Mouse (Mus musculus) forebrain, embryonic 11.5 days (tissue): ENCODE data around the gene Sys1. TPM values are rescaled to one million over a fixed set of nuclear protein-coding genes. Genes with fewer than 3 reads are reported as not detected.

Experiments used
- ATAC-seq: fragments of 200-750 bp; cut with Nextera tagmentation; replicated peaks from 2 replicates; pipeline ENCODE4 v1.8.0; 2017; ENCODE audit warnings: moderate TSS enrichment; ENCODE audit not compliant: low FRiP score
- DNase-seq: peaks from one replicate; pipeline ENCODE4 v3.0.0-alpha.2; 2017; ENCODE audit warnings: low spot score
- H3K27ac ChIP-seq: fragments of 300-500 bp; sonication (generic); 2 replicates; pipeline ENCODE4 v1.5.1; 2014; ENCODE audit warnings: low read depth, low read length
- H3K27me3 ChIP-seq: fragments of 300-500 bp; sonication (generic); 2 replicates; pipeline ENCODE4 v1.6.1; 2014; ENCODE audit warnings: mild to moderate bottlenecking, low read length, mixed read lengths; ENCODE audit not compliant: control insufficient read depth, insufficient read depth
- H3K36me3 ChIP-seq: fragments of 300-500 bp; sonication (generic); 2 replicates; pipeline ENCODE4 v1.6.1; 2014; ENCODE audit warnings: mild to moderate bottlenecking, low read length, moderate library complexity, mixed read lengths; ENCODE audit not compliant: control insufficient read depth, insufficient read depth
- H3K4me1 ChIP-seq: fragments of 300-500 bp; sonication (generic); replicated peaks from 2 replicates; pipeline ENCODE4 v1.6.1; 2014; ENCODE audit warnings: low read length, mixed read lengths; ENCODE audit not compliant: control insufficient read depth, insufficient read depth
- H3K4me2 ChIP-seq: fragments of 300-500 bp; sonication (generic); 2 replicates; pipeline ENCODE4 v1.6.1; 2014; ENCODE audit warnings: low read depth, mild to moderate bottlenecking, low read length, moderate library complexity, mixed read lengths; ENCODE audit not compliant: severe bottlenecking
- H3K4me3 ChIP-seq: fragments of 300-500 bp; sonication (generic); 2 replicates; pipeline ENCODE4 v1.5.1; 2014; ENCODE audit warnings: low read depth, low read length
- H3K9ac ChIP-seq: fragments of 300-500 bp; sonication (generic); 2 replicates; pipeline ENCODE4 v1.6.1; 2014; ENCODE audit warnings: low read length
- H3K9me3 ChIP-seq: fragments of 300-500 bp; sonication (generic); 2 replicates; pipeline ENCODE4 v1.6.1; 2016; ENCODE audit warnings: low read length, mixed read lengths; ENCODE audit not compliant: control insufficient read depth
- WGBS: fragments of 180-500 bp; shearing (Covaris S2); extraction: QIAGEN DNeasy Blood & Tissue Kit; methylation state at CpG from one replicate; pipeline ENCODE4 v1.1.7; 2014; 5-methylcytosine and 5-hydroxymethylcytosine counted together
- polyA plus RNA-seq: library from polyadenylated mRNA; unstranded; fragments of >200 nt; fragmentation: Nextera tagmentation; extraction: Ambion mirVana; gene quantifications from 2 replicates; pipeline ENCODE4 v1.2.1, GENCODE M21; 2014

The Sys1 gene
- polyA plus RNA-seq, 1 experiment from 2014 or later: 63.4 TPM

GRCm38 (mm10) chr2:164422675-164423393 is 33.9 kb upstream of the Sys1 start:
- ATAC-seq (no peak), DNase-seq (no peak)
- H3K4me2 ChIP-seq: no peak overlapping the region
- H3K9ac ChIP-seq: no peak overlapping the region
- H3K27me3 ChIP-seq: no peaks in the 10 kb centered on the region
- no peaks in the 10 kb centered on the region for H3K36me3 ChIP-seq
- no peak overlapping the region for H3K4me3 ChIP-seq
- H3K9me3 ChIP-seq: no peaks in the 10 kb centered on the region
- 91% methylated on average over 15 of the region's 15 CpGs for WGBS
- no peak overlapping the region for H3K27ac ChIP-seq
- no peaks in the 10 kb centered on the region for H3K4me1 ChIP-seq

- Histone ChIP-seq H3K9me3 (no peaks in the 10 kb centered on the region), H3K4me2 (no peak overlapping the region), H3K4me1 (no peaks in the 10 kb centered on the region), H3K4me3 (no peak overlapping the region), H3K36me3 (no peaks in the 10 kb centered on the region), H3K27me3 (no peaks in the 10 kb centered on the region), H3K27ac (no peak overlapping the region), H3K9ac (no peak overlapping the region)
- WGBS: 90% methylated on average over 11 of the region's 11 CpGs
- DNase-seq (no peak), ATAC-seq (no peak)
Observed at GRCm38 (mm10) chr2:164423464-164423863, 33.3 kb upstream of the Sys1 start.

DNA sequence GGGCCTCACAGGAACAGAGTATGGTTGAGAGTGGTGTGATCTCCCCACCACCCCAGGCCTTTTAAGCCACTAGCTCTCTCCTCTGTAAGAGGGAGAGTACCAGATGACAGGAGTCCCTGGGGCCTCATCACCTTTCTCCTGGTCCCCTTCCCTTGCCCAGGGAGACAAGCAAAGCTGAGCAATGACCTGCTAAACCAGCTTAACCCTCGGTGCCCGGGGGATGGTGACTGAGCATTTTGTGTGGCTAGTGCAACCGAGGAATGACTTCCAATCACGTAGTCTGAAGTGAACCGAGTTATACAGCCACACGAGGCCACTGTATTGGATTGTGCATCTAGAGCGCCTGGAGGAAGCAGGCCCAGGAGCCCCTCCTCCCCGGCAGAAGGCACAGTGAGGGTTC is 32.4 kb upstream of the Sys1 start:
- DNase-seq (no peak), ATAC-seq (no peak)
- Histone ChIP-seq H3K4me2 (no peak overlapping the region), H3K27me3 (no peaks in the 10 kb centered on the region), H3K9ac (no peak overlapping the region), H3K4me1 (0 out of 2 replicates have a peak, but pooled peaks cover 4% of the 10 kb centered on the region), H3K4me3 (no peak overlapping the region), H3K36me3 (no peaks in the 10 kb centered on the region), H3K27ac (no peak overlapping the region), H3K9me3 (no peaks in the 10 kb centered on the region)
- WGBS: 88% methylated on average over 8 of the region's 8 CpGs

DNA sequence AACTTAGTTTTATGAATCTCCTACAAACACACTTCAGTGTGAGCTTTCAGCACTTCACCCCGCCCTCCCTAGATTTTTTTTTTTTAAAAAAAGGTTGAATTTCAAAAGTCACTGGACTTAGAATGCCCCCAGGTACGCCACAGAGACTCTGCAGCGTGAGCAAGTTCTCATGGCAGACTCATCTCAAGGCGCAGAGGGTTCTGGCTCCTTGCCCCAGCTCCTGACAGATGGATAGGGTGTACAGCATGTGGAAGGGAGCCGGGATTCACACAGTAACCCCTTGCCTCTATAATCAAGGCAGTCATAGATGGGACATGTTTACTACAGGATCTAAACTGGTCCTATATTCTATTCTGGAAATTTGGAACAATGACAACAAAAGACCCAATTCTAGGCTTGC is 31.4 kb upstream of the Sys1 start:
- Histone ChIP-seq H3K9me3 (no peaks in the 10 kb centered on the region), H3K4me1 (0 out of 2 replicates have a peak, but pooled peaks cover 4% of the 10 kb centered on the region), H3K9ac (no peak overlapping the region), H3K4me3 (no peak overlapping the region), H3K4me2 (no peak overlapping the region), H3K36me3 (no peaks in the 10 kb centered on the region), H3K27ac (no peak overlapping the region), H3K27me3 (no peaks in the 10 kb centered on the region)
- no peak for DNase-seq
- ATAC-seq: no peak
- WGBS: 86% methylated on average over 5 of the region's 5 CpGs

DNA sequence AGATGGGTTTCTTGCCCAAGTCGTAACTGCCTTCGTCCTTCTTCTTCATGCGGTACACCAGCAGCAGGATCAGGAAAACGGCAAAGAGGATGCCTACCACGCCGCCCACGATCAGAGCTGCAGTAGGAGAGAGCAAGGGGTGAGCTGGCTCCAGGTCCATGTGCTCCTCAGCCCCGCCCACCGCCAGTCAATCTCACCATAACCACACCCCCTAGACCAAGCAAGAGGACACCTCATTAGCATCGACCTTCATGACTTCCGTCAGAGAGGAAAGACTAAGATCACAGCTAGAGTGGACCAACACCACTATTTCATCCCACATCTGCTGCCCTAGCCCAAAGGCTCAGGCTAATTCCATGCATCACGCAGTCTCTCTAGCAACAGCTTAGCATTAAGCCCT is 30.6 kb upstream of the Sys1 start:
- DNase-seq (no peak), ATAC-seq (no peak)
- Histone ChIP-seq H3K9ac (no peak overlapping the region), H3K4me2 (no peak overlapping the region), H3K4me3 (no peak overlapping the region), H3K27me3 (no peaks in the 10 kb centered on the region), H3K27ac (no peak overlapping the region), H3K4me1 (0 out of 2 replicates have a peak, but pooled peaks cover 6% of the 10 kb centered on the region), H3K36me3 (no peaks in the 10 kb centered on the region), H3K9me3 (no peaks in the 10 kb centered on the region)
- 34% methylated on average over 12 of the region's 12 CpGs for WGBS

DNA sequence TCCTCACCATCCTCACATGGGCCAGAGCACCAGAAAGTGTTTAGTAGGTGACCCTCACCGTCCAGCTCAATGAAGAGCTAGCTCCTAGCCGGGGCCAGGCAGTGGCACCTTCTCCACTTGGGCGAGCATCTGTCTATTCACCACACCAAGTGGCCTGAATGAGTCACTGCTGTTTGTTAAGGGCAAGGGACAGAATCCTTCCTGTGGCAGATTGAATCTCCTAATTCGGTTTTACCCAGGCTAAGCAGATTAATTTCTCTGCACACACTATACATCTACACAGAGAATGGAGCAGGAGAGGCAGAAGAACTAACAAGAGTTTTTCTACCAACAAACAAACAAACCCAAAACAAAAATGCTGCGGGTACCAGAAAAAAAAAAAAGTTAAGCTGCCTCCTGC is 29.8 kb upstream of the Sys1 start:
- no peak overlapping the region for H3K4me2 ChIP-seq
- 0 out of 2 replicates have a peak, but pooled peaks cover 7% of the 10 kb centered on the region for H3K4me1 ChIP-seq
- H3K27ac ChIP-seq: no peak overlapping the region
- no peak overlapping the region for H3K9ac ChIP-seq
- no peaks in the 10 kb centered on the region for H3K27me3 ChIP-seq
- no peak overlapping the region for H3K4me3 ChIP-seq
- H3K9me3 ChIP-seq: no peaks in the 10 kb centered on the region
- H3K36me3 ChIP-seq: no peaks in the 10 kb centered on the region
- 90% methylated on average over 5 of the region's 5 CpGs for WGBS
- ATAC-seq: no peak
- DNase-seq: no peak

DNA sequence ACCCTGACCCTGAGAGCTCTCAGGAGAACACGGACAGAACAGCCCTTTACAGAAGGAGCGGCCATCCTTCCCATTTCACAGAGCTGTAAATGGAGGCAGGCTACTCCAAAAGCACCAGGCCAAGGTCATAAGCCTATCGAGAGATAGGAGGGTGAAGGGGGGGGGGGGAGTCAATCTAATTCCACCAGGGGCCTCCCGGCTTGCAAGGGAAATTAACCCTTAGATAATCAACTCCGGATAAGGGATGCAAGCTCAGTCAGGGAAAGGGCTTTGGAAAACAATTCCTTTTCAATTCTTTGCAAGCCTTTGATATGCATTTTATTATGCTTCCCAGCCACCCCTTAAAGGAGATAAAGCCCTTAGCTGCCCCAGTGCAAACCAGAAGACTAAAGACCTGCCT is 28.3 kb upstream of the Sys1 start:
- no peak for DNase-seq
- no peaks in the 10 kb centered on the region for H3K27me3 ChIP-seq
- 0 out of 2 replicates have a peak, but pooled peaks cover 7% of the 10 kb centered on the region for H3K4me1 ChIP-seq
- no peak overlapping the region for H3K9ac ChIP-seq
- H3K36me3 ChIP-seq: no peaks in the 10 kb centered on the region
- no peak overlapping the region for H3K4me2 ChIP-seq
- no peak for ATAC-seq
- H3K4me3 ChIP-seq: no peak overlapping the region
- 48% methylated on average over 5 of the region's 5 CpGs for WGBS
- no peaks in the 10 kb centered on the region for H3K9me3 ChIP-seq
- no peak overlapping the region for H3K27ac ChIP-seq

- Histone ChIP-seq H3K4me1 (0 out of 2 replicates have a peak, but pooled peaks cover 7% of the 10 kb centered on the region), H3K9ac (no peak overlapping the region), H3K9me3 (no peaks in the 10 kb centered on the region), H3K27ac (no peak overlapping the region), H3K27me3 (no peaks in the 10 kb centered on the region), H3K36me3 (no peaks in the 10 kb centered on the region), H3K4me2 (no peak overlapping the region), H3K4me3 (no peak overlapping the region)
- 44% methylated on average over 15 of the region's 15 CpGs for WGBS
- no peak for ATAC-seq
- no peak for DNase-seq
Observed at GRCm38 (mm10) chr2:164429881-164430615, 26.7 kb upstream of the Sys1 start.
